Mouse (Mus musculus) brain, adult 2 months (tissue): ENCODE data around the gene Samd10.

Experiments used
- DNase-seq: peaks from one replicate; pipeline ENCODE4 v3.0.0; 2011; ENCODE audit warnings: low read depth, low spot score

Samd10 gene

GRCm38 (mm10) chr2:181577126-181577525 is 21.9 kb downstream of the Samd10 start:
- DNase-seq = no peak

GRCm38 (mm10) chr2:181576613-181577012 is 22.4 kb downstream of the Samd10 start:
- no peak for DNase-seq

GRCm38 (mm10) chr2:181574921-181575545 is 24.0 kb downstream of the Samd10 start:
- DNase-seq = no peak

GRCm38 (mm10) chr2:181573961-181574360 is 25.1 kb downstream of the Samd10 start:
- DNase-seq = no peak

GRCm38 (mm10) chr2:181572921-181573920 is 25.8 kb downstream of the Samd10 start:
- peak; percentile 84 for DNase-seq

GRCm38 (mm10) chr2:181571941-181572670 is 26.9 kb downstream of the Samd10 start:
- DNase-seq = peak; percentile 51

- DNase-seq = peak; percentile 94
Observed at GRCm38 (mm10) chr2:181570921-181571595, 28.0 kb downstream of the Samd10 start.

- DNase-seq = no peak
Observed at GRCm38 (mm10) chr2:181570375-181570774, 28.6 kb downstream of the Samd10 start.

- DNase-seq = no peak
Observed at GRCm38 (mm10) chr2:181569856-181570255, 29.2 kb downstream of the Samd10 start.

GRCm38 (mm10) chr2:181568272-181569008 is 30.6 kb downstream of the Samd10 start:
- peak; percentile 46 for DNase-seq

GRCm38 (mm10) chr2:181567338-181567737 is 31.7 kb downstream of the Samd10 start:
- DNase-seq = no peak

- no peak for DNase-seq
Observed at GRCm38 (mm10) chr2:181553772-181554171, 45.2 kb downstream of the Samd10 start.

GRCm38 (mm10) chr2:181550233-181550632 is 48.8 kb downstream of the Samd10 start:
- DNase-seq = no peak

- no peak for DNase-seq
Observed at GRCm38 (mm10) chr2:181548682-181549081, 50.3 kb downstream of the Samd10 start.

GRCm38 (mm10) chr2:181548227-181548626 is 50.8 kb downstream of the Samd10 start:
- no peak for DNase-seq

- DNase-seq = no peak
Observed at GRCm38 (mm10) chr2:181546142-181546541, 52.9 kb downstream of the Samd10 start.
